Mouse (Mus musculus): ENCODE results near the gene Apoa4.

Gene Apoa4

DNA sequence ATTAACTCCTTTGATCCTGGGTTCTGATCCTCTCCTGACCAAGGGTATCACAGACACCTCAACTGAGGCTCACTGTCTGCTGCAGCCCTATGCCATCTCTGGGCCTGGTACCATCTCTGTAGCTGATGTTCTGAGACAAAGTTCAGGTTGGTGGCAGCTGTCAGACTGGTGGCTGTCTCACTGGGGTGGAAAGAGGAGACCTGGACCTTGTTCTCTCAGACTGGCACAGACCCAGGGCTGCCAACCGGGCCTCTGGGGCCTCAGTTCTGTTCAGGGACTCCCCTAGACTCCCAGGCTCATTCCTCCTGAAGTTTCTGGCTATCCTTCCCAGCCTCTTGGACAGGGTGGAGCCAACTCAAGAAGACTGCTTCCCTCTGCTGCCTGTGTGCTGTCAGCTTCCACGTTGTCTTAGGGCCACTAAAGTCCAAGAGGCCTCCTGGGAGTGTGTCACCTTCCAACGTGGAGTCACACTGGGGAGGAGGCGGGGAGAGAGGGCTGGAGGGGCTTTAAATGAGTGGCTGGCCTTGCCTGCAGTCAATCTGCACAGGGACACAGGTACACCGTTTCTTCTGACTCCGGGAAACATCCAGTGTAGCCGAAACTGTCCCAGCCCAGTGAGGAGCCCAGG lies at the start of gene Apoa4:
TSS of gene Apoa4 (plus strand) at position 171 of the 628 bp plus-strand sequence.
- no peak for DNase-seq

DNA sequence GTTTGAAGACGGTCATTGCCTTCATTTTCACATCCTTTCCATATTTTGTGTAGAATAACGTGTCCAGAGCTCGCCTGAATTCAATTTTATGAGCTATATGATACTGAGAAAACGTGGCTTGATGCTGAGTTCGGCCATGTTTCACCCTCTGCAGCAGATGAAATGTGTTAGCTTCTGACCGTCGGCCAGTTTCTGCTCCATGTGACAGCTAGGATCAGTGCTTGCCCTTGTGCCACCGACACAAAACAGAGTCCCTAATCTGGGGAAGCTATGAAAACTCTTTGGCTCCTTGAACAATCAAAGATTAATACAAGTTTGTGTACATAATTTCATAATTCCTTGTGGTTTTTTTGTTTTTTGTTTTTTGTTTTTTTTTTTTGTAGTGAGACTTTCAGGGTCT lies 49.3 kb upstream of the Apoa4 start:
- peak; percentile 91 for DNase-seq

DNA sequence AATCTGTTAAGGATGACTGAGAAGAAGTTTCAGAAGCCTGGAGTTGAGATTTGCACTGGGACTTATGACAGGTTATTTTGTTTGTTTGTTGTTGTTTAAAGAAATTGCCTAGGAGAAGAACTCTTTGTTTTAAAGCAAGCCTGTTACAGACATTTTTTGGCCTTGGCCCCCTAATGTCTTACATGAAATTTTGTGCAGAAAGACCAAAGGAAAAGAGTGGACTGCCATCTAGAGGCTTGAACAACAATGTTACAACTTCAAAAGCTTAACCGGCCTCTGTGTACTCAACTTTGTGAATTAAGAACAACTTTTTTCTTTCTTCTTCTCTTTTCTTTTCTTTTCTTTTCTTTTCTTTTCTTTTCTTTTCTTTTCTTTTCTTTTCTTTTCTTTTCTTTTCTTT lies 48.9 kb upstream of the Apoa4 start:
- DNase-seq: no peak

DNA sequence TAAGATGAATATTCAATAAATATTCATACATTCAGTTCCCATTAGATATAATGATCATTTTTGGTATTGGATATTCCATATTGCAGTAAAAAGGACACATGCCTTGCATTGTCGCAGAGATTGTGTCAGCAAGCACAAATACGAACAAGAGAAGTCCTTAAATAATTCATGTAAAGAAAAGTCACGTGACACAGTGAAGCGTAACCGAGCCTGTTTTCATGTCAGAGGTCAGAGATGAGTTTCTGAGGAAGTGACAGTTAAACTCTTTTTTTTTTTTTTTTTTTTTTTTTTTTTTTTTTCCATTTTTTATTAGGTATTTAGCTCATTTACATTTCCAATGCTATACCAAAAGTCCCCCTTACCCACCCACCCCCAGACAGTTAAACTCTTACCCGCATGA lies 47.9 kb upstream of the Apoa4 start:
- DNase-seq: no peak

DNA sequence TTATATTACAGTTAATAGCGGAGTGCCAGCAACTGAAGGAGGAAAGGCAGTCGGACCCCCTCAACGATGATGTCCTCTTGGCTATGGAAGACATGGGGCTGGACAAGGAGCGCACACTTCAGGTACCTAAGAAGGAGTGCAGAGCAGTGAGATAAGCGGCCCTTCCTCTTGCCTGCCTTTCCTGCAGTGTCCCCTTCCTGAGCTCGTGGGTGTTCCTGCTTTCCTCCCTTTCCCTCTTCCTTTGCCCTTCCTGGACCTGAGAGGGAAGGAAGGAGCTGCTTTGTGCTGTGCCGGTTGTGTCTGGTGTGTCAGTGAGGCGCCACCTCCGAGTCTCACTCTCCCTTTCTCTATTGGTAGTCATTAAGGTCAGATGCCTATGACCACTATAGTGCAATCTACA lies 45.7 kb upstream of the Apoa4 start:
- DNase-seq: peak; percentile 87

DNA sequence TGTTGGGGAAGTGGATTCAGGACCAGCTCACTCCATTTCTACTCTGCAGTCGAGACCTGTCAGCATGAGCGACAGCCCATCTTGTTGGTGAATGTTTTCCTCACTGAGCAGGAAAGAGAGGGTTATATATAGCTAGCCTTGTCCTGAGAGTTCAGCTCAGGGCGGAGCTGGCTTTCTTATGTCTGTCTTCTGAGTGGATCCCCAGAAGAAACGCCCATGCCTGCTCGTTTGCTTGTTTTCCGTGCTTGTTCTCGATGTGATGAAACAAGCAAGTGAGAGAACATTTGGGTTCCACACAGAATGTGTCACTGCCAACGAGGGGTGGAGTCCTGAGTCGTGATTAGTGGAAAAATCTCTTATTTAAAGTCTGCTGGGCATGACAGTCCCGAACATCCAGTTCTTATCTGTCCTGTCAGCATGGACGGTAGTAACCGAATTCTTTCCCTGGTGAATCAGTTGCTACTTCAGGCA lies 43.8 kb upstream of the Apoa4 start:
- DNase-seq: peak; percentile 98

DNA sequence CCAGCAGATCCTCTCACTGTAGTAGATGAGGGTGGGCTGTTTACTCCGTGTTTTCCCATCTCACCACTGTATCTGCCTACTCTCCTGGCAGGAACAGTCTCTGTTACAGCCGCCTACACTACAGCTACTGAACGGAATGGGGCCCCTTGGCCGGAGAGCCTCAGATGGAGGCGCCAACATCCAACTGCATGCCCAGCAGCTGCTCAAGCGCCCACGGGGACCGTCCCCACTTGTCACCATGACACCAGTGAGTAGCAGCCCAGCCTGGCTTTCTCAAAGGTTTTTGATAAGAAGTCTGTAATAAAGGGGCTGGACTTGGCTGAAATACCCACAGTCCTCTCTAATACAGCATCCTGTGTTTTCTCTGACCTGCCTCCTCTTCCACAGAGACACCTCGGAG lies 42.0 kb upstream of the Apoa4 start:
- DNase-seq: peak; percentile 96

DNA sequence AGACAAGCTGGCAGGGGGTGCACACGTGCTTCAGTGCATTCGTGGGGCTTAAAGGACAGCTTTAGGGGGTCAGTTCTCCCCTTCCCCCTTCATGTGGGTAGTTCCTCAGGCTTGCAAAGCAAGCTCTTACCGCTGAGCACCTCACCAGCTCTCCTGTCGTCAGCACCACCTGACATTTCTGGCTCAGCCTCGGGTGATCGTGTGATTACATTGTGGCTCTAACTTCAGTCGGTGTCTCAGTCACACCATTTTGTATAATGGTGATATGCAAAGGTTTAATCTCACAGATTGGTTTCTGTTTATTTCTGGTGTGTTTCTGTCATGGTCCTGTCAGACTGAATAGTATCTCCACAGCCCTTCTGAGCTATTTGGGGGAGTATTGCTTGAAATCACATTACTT lies 41.6 kb upstream of the Apoa4 start:
- DNase-seq: no peak

DNA sequence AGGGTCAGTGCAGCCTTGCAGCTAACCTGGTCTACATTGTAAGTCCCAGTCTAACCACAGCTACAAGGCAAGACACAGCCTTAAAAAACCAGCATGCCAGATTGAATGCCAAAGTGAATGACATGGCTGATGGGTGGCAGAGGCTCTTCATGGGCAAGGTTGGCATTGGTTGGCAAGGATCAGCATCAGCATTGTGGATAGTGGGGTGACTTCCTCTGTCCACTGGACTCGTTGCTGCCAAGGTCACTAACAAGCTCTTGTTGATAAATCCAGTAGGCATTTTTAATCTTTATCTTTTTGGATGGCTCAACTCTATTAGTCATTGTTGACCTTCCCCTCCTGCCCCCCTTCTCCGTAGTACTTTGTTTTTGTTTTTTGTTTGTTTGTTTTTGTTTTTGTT lies 40.9 kb upstream of the Apoa4 start:
- DNase-seq: peak; percentile 94

DNA sequence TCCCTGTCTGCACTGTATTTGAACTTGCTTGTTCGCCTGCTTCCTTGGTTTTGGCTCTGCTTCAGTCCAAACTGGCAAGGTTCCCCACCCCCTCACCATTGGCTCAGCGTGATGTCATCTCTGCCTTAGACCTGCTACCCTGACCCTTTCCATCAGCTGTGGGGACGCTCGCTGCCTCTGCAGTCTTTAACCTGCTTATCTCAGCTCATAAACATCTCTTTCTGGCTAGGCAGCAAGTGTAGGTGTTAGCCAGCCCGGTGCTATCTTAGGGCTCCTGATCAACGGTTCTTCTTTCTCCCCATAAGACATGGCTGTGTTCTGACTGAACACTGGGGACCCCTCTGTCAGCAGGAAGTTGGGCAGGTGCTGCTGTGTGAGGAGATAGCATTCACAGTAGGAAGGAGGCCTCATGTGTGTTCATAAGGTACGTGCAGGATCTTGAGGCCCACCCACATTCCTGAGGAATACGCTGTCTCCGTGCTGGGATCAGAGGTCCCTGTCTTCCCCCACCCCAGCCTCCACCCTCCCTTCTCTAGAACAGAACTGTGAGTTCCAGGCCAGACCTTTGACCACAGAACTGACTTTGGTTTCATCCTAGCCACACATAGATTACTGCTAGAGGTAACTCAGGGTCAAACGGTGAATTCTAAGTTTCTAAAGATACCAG lies 33.5 kb upstream of the Apoa4 start:
- no peak for DNase-seq

DNA sequence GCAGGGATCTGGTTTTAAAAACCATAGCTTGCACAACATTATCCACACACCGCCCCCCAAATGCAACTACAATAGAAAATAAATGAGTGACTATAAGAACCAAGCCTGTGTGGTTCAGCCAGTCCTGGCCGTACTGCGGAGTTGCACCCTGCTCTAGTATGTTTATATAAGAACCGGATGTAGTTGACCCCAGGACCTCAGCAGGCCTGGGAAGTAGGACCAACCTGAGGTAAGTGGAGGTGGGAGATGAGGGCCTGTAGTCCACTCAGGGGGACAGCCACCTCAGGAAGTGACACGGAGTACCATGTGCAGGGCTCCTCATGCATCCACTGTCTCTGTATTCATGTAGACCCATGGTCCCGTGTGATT lies 33.0 kb upstream of the Apoa4 start:
- DNase-seq: no peak

DNA sequence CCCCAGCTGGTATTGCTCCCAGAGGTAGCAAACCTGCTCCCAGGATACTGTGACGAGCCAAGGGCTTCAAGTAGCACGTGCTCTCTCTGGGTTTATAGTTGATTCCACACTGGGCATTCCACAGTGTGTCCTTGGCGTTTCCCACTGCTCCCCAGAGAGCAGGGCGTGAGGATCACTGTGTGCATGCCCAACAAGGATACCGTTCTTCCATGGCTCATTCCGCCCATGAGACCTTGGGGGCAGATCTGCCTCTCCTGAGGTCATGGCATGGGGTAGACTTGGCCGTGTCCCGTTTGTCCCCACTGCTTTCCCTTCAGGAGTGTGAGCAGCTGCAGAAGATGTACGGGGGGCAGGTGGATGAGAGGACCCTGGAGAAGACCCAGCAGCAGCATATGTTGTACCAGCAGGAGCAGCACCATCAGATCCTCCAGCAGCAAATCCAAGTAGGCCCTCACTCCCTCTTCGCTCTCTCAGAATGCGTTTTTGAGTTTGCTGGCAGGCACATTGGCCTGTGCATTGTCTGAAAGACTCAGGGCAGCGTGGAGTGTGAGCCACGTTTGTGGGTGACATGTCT lies 32.0 kb upstream of the Apoa4 start:
- peak; percentile 81 for DNase-seq

DNA sequence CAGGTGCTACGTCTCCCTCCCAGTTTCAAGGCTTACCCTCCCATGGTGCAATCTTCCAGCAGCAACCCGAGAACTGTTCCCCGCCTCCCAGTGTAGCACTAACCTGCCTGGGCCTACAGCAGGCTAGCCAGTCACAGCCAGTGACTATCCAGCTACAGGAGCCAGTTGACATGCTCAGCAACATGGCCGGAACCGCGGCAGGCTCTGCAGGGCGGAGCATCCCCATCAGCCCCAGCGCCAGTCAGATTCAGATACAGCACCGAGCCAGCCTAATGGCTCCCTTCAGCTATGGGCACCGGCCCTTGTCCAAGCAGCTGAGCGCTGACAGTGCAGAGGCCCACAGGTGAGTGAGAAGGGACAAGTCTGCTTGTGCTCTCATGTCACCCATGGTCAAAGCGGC lies 30.0 kb upstream of the Apoa4 start:
- peak; percentile 88 for DNase-seq

DNA sequence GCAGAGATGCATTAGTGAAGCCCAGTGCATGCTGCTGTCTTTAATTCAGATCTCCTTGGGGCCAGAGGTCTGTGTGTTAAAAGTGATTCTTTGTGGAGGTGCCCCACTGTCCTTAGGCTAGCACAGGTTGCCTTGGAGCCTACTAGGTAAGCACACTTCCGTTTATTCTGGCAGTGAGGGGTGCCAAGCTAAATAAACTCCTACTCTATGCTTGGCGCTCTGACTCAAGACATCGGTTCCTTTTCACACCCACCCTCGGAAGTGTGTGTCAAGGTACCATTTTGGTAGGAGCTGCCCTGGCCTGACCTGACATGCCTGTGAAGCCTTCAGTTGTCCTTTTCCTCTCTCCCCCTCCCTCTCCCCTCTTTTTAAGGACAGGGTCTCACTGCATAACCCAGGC lies 26.2 kb upstream of the Apoa4 start:
- no peak for DNase-seq

DNA sequence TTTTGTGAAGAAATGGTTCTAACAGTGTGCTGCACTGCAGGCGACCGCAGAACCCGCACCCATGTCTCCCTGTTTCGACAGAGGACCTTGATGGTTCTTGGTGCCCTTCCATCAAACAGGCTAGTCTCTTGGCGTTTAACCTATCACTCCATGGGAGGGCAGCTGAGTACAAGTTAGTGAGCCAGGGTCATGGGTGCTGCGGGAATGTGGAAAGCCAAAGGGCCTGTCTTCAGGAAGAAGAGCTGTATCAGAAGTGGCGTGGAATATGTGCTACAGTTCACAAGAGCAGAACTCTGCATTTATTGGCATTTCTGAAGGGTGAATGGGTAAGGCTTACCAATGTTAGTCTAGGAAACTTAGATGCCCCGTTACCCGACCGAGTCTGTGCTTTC lies 25.6 kb upstream of the Apoa4 start:
- DNase-seq: peak; percentile 91

DNA sequence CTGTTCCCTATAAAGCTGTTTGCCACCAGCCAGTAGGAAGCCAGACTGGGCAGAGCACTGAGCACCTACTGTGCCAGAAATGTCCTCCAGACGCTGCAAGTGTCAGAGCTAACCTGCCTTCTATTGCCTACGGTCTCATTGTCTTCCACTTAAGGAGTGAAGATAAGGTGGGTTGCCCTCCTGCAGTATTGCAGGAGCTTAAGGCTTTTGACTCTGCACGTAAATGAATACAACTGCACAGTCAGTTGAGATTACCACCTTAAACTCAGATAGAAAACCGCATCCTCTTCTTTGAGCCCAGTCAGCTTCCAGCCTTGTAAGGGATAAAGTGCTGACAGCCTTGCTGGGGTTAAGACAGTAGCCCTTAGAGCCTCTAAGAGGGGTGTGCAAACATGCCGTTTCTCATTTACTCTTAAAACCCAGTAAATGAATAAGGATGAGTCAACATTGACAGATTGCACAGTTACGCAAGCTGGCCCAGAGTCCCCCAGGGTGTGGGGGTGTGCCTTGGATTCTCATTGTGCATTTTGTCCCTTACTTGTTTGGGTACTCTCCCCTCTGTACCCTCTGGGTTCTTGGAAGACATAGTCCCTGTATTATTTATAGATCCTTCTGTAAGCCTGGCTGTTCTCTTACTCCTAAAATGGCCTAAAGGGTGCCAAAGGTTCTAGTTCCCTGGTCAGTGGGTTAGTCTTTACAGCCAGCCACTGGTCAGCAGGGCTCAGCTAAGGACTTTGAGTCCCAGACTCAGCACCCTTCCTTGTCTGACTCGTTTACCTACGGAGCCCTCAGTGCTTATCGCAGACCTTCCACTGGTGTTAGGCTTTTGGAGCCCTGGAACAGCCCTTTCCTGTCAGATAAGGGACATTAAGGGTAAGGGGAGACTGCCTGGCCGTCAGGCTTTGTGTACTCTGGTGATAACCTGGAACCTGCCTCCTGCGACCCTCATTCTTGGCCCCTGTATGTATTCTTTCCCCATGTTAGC lies 24.9 kb upstream of the Apoa4 start:
- DNase-seq: peak; percentile 92

DNA sequence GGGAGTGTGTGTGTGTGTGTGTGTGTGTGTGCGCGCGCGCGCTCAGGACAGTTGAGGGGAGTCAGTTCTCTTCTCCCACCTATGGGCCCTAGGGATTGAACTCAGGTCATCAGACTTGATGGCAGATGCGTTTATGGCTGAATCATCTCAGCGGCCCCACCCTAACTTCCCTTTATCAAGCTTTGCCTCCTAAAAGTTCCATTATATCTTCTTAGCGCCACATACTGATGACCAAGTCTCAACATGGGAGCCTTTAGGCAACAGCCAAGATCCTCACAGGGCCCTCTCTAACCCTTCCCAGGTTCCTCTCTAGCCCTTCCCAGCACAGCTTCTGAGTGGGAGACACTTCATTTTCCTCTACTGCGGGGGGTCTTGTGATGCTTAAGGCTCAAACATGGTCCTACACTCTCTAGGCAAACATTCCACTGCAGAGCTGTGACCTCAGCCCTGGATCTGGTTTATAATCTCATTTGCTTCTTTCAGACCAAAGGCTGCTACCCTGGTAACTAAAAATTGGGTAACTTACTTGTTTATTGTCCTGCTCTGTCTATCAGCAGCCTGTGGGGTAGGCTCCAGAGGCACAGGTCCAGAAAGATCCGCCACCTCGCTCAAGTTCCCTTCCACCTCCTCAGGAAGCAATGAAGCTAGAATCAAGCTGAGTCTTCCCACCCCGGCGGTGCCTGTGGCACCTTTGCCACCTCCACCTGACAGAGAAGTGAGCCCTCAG lies 23.6 kb upstream of the Apoa4 start:
- peak; percentile 83 for DNase-seq

DNA sequence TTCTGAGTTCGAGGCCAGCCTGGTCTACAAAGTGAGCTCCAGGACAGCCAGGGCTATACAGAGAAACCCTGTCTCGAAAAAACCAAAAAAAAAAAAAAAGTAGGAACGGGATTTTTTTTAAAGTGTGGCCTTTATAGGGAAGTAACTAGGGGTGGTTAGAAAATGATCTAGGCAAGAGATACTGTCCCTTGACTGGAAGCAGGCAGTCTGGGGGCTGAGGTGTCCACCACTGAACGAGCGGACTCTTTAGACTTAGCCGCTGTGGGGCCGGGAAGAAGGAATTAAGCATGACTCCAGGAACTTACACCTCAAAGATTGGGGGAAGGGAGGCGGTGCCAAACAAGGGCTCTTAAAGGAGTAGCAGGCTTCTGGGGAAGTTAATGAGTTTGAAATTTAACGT lies 22.3 kb upstream of the Apoa4 start:
- no peak for DNase-seq

DNA sequence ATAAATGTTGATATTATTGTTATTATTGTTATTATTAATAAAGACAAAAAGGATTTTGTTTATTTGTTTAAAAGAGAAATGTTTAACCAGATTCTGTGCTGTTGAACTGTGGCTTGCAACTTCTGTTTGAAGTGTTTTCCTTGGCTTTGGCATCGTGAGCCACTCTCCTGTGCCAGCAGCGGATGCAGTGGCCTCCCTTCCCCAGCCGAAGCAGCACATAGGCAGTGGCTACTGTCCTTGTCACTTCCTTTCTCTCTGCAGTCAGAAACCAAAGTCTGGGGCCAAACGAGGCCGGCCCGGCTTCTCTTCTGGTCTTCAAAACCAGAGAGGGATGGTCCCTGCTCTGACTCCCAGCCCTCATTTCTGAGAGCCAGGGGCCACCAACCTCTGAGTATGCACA lies 17.4 kb upstream of the Apoa4 start:
- DNase-seq: peak; percentile 93

DNA sequence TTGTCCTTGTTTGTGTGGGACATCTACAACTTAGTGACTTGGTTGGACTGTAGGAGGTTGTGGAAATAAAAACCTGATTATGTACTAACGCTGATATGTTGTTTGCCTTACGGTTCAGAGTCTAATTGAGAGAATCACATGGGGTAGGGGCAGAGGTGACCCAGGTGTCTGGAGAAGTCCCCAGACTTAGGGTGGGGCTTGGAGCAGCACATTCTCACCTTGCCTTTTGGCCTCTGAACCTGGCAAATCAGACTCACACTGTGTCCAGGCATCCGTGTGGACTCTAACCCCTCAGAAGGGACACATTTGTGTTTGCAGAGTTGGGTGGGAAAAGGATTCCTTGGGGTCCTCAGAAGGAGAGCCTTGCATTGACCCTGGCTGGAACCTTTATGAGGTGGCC lies 16.4 kb upstream of the Apoa4 start:
- no peak for DNase-seq

DNA sequence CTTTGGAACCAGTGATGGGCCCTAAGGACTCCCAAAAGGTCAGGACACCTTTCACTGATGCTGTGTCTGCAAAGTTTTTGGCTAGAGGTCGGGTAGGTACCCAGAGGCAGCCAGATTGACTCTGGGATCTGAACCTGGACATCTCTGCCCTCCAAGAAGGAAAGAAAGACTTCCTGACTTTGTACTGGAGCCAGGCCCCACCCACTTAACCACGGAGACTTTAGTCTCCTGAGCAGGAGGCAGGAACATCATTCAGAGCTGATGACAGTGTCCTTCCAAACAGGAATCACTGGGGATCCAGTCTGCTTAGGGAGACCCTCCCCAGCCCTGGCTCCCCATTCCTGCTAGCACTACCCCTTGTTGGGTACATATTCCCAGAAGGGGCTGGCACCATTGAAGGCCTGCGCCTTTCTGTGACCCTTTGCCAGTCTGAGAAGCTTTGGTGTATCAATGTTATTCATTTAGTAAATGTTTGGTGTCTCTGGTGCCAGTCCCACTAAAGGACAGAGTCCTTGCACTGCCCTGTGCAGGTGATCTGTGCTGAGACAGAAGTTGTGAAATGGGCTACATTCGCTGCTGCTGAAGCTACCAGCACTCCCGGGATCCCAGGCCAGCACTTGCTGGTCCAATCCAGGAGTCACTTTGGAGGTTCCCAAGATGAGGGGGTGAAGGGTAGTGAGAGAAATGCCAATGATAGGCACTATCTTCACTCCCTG lies 15.4 kb upstream of the Apoa4 start:
- DNase-seq: no peak

DNA sequence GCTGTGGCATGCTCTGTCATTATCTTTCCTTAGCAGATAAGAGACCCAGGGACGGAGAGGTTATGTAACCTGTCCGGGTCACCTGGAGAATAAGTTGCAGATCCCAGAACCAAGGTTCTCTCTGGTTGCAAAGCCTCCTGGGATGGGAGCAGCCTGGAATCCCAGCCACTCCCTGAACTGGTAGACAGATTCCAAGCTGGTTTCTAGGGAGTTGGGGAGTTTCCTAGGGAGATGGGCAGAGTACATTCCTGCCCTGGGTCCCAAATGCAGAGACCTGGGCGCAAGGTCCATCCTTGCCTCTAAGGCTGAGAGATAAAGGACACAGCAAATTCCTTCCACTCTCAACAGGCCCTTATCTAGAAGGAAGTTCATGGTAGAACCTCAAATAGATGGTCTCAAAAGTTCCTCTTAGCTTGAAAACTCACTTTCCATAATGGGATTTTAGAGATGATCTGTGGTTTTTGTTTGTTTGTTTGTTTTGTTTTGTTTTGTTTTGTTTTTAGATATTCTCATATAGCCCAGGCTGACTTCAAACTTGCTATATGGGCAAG lies 13.4 kb upstream of the Apoa4 start:
- DNase-seq: no peak

Measured in heart, adult 11 months (tissue).